Mouse (Mus musculus): Measurements from ENCODE around the gene Gas2l1.

DNA sequence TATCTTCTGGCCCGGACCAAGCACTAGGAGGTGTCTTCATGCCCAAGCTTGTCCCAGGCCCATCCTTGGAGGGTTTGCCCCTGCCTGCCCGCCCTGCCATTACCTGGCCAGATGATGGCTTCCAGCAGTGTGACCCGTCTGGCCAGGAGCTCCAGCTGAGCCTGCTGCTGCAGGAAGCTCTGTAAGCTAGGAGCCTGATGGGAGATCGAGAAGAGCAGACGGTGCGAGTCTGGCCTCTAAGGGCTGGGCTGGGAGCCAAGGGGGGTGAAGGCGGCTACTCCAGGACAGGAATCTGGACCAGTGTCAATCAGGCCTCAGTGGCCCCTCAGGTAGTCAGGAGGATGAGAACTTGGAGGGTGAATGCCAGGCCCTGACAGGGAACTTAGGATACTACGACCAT lies 44.3 kb upstream of the Gas2l1 start:
- TF ChIP-seq CTCF (IDR thresholded peaks at IDR 0.05; ENCODE audit: insufficient read depth, low read length) = no peak
- TF ChIP-seq POLR2A (IDR thresholded peaks at IDR 0.05; ENCODE audit: borderline replicate concordance, extremely low read depth, low read depth, low read length) = no peak
